In the genomic region with DNA sequence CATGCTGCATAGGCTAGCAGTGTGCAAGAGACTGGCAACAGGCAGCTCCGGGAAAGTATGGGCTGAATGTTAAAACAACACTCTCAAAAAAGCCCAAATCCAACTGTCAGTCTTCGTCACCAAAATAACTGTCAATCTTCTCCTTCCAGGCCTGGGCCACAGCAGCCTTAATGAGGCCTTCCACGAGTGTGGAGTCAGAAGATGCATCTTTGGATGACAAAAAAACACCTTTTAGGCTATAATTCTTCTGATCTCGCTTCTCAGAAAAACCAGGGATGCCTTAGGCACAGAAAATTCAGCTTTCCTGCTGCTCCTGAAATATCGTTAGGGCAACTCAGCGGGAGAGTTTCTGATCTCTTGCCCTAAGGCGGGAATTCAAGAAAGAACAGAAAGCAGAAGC, we compare ENCODE assay signal across 14 mouse cellular contexts.
"Had no signal": no experiment of that assay in that cellular context is flagged by ENCODE, and none has a peak within 500 bp of the region (broad histone marks: within the 10 kb centered on the region; RNA-seq: fewer than 3 reads in every experiment).

No protein-coding gene starts in this region.

- H3K4me3 ChIP-seq: liver, embryonic 12.5 days; midbrain, embryonic 12.5 days; neural tube, embryonic 12.5 days; stomach, embryonic 15.5 days had no signal

- H3K27ac ChIP-seq: liver, embryonic 12.5 days; liver, embryonic 14.5 days; midbrain, embryonic 12.5 days; neural tube, embryonic 12.5 days; stomach, embryonic 15.5 days; stomach, postnatal 0 days had no signal

- ATAC-seq: liver, embryonic 12.5 days had no signal

- H3K4me2 ChIP-seq: liver, embryonic 12.5 days; lung, embryonic 14.5 days; midbrain, embryonic 12.5 days; neural tube, embryonic 12.5 days; stomach, embryonic 15.5 days had no signal

- H3K36me3 ChIP-seq: liver, embryonic 12.5 days; midbrain, embryonic 12.5 days; neural tube, embryonic 12.5 days; stomach, embryonic 15.5 days had no signal

- H3K9ac ChIP-seq: liver, embryonic 12.5 days; liver, embryonic 14.5 days; lung, embryonic 14.5 days; midbrain, embryonic 12.5 days; neural tube, embryonic 12.5 days; stomach, embryonic 15.5 days had no signal

- H3K4me1 ChIP-seq: liver, embryonic 12.5 days; midbrain, embryonic 12.5 days; neural tube, embryonic 12.5 days; stomach, embryonic 15.5 days had no signal

- DNase-seq: lung, adult 18-20 months; lung, postnatal 10 days; lung, postnatal 4 days; right cerebral cortex, postnatal 14 days; thymus, adult 2 months; thymus, postnatal 25 days; thymus, postnatal 4 days had no signal

- H3K27me3 ChIP-seq: liver, embryonic 12.5 days; midbrain, embryonic 12.5 days; neural tube, embryonic 12.5 days; stomach, embryonic 15.5 days had no signal

- H3K9me3 ChIP-seq: liver, embryonic 12.5 days; midbrain, embryonic 12.5 days; neural tube, embryonic 12.5 days; stomach, embryonic 15.5 days had no signal
